Mouse (Mus musculus): ENCODE measurements at regions not wholly inside any gene's neighbourhood (a gene's known extent, or its start where the extent isn't known, plus 50 kb on each side); places are given as distances from the start of the nearest gene placed in this dataset.
A peak's percentile ranks its signal among the peaks of the same experiment; 100 is the strongest.

DNA sequence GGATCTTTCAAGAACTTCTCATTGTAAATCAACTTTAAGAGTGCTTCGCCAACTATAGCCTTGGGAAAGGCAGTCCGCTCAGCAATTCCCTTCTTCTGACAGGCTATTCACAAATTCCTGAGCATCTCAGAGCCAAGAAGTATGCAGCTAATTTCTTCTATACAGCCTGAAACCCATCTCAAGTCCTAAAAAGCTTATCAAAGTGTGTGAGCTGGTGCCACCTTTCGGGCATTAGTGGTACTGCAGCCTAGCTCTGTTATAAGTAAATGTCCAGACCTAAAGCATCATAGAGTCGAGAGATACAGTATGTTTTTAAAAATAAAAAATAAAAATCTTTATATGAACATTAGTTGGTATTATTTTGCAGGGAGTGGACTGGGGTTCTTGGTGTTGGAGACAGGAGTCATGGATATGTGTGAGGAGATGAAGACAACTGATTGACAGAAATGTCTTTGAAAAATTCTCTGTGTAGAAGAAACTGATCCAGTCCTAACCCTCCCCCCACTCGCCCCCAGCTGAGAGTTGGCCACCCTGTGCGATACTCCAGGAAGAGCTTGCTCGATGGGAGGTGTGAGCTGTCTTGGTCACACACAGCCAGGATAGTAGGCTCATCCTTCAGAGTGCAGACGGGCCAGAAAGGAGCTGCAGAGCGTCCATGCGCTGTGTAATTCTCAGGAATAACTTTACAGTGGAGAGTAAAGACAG, 56.4 kb downstream of the Bod1 start:
- in situ Hi-C loops (cut with MboI; ENCODE audit: low pct_unique_long_range_greater_than_20kb): loop anchor here (5.0 kb wide), 3 partner anchors 113 to 368 kb away; no protein-coding TSS in a partner anchor
- no peaks in the 10 kb centered on the region for H3K27me3 ChIP-seq
- ChIA-PET POLR2A (interaction anchor here (0.7 to 2.1 kb wide), 5 partner anchors 50 to 255 kb away, joined by 3 to 7 read pairs (median 3); partner anchors contain the start of gene Stc2), CTCF (interaction anchor here (0.6 to 2.5 kb wide), 29 partner anchors 9 to 635 kb away, joined by 3 to 10 read pairs (median 4); no protein-coding TSS in a partner anchor)
- DNase-seq (ENCODE audit: low read depth, low spot score) (peak; percentile 48), ATAC-seq (peak; percentile 34)
- TF ChIP-seq CTCF (IDR thresholded peaks at IDR 0.05): peak; percentile 82

DNA sequence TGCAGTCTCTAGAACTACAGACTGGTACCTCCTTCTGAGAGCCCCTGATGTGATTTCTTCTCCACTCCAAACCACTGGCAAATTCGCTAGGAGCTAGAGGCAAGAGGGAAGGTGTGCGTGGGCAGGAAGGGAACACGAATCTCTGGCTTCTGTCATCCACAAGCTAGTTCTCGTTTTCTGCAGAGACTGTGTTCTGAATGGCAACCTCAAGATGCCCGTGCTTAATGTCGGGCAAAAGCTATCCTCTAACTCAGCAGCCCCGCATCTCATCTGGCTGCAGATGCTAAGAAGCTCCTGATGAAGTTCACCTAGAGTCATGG, 57.3 kb downstream of the Bod1 start:
- DNase-seq (ENCODE audit: low read depth, low spot score) (no peak), ATAC-seq (no peak)
- POLR2A ChIA-PET: interaction anchor here (0.8 kb wide), 1 partner anchor 245 kb away, joined by 4 read pairs; the partner anchor contains the start of gene Stc2
- CTCF ChIA-PET: interaction anchor here (0.7 to 1.8 kb wide), 17 partner anchors 13 to 366 kb away, joined by 3 to 10 read pairs (median 4); no protein-coding TSS in a partner anchor
- H3K27me3 ChIP-seq: no peaks in the 10 kb centered on the region
- TF ChIP-seq CTCF (IDR thresholded peaks at IDR 0.05): no peak
- in situ Hi-C loops (cut with MboI; ENCODE audit: low pct_unique_long_range_greater_than_20kb): no loop called here

DNA sequence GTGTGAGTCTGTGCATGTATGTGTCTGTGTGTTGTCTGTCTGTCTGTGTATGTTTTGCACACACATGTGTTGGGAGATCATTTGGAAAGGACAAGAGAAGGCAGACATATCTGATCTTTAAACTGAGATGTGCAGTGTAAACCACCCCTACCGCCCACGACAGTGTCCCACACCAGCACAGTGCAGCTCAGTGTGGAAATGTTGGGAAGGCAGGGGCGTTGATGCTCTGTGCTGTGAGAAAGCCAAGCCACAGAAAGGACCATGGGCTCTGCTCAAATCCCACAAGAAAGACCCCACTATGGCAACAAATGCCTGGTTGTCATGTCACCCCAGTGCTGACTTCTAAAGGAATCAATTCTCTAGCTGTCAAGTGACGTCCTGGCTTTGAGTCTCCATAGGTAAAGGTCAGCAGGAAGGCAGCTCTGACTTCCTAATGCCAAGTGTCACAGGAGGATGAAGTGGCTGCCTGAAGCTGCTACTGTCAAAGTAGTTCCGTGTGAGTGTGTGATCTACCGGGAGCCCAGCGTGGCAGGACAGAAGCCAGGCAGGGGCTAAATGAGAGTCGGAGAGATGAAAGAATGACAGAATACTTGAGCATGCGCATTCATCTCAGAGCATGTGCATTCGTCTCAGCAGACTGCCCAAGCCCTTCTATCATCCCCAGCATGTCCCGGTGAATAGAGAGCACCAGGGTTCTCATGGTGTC, 57.8 kb downstream of the Bod1 start:
- H3K27me3 ChIP-seq: no peaks in the 10 kb centered on the region
- ChIA-PET POLR2A (no interaction called here), CTCF (interaction anchor here (1.1 to 1.8 kb wide), 10 partner anchors 13 to 366 kb away, joined by 3 to 10 read pairs (median 6); no protein-coding TSS in a partner anchor)
- in situ Hi-C loops (cut with MboI; ENCODE audit: low pct_unique_long_range_greater_than_20kb): no loop called here
- ATAC-seq (no peak), DNase-seq (ENCODE audit: low read depth, low spot score) (no peak)
- no peak for TF ChIP-seq CTCF (IDR thresholded peaks at IDR 0.05)

DNA sequence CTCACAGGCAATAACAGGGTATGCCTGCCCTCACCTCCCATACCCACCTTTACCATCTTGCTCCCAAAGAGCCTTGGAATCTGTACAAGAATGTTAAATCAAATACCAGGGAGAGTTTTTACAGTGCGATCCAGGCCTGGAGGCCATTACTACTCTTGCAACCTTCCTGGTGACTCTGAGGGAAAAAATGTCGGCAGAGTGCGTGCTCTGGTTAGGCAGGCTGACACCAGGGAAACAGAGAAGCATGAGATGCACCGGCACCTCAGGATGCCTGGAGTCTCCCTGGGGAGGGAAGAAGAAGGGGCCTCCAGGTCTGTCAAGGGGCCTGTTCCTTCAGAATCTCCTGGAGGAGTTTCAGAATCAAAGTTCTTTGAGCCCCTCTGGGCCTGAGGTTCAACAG, 63.2 kb downstream of the Bod1 start:
- in situ Hi-C loops (cut with MboI; ENCODE audit: low pct_unique_long_range_greater_than_20kb): no loop called here
- POLR2A ChIA-PET: no interaction called here
- ATAC-seq: peak; percentile 90
- H3K27me3 ChIP-seq: no peaks in the 10 kb centered on the region
- no peak for TF ChIP-seq CTCF (IDR thresholded peaks at IDR 0.05)
- peak; percentile 58 for DNase-seq (ENCODE audit: low read depth, low spot score)
- CTCF ChIA-PET: interaction anchor here (0.9 to 1.7 kb wide), 2 partner anchors 45 to 52 kb away, joined by 3 to 4 read pairs; no protein-coding TSS in a partner anchor

DNA sequence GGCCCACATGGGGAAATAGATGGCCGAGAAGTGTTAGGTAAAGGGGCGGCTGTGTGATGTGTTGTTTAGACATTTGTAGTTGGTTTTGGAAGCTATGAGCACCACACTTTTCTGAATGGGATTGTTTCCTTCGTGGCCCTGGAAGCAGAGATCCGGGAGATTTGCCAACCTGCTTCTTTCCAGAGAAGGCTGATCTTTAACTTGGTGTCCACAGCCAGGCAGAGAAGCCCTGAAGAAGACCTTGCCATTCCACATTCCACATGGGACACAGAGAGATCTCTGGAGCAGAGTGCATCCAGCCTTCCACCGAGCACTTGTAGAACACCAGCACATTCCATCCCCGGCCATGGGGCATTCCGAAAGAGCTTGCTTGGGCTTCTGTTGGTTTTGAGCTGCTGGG, 70.2 kb downstream of the Bod1 start:
- no peak for TF ChIP-seq CTCF (IDR thresholded peaks at IDR 0.05)
- ChIA-PET CTCF (interaction anchor here (0.9 kb wide), 1 partner anchor 15 kb away, joined by 3 read pairs; no protein-coding TSS in a partner anchor), POLR2A (no interaction called here)
- ATAC-seq (no peak), DNase-seq (ENCODE audit: low read depth, low spot score) (no peak)
- no peaks in the 10 kb centered on the region for H3K27me3 ChIP-seq
- in situ Hi-C loops (cut with MboI; ENCODE audit: low pct_unique_long_range_greater_than_20kb): no loop called here

DNA sequence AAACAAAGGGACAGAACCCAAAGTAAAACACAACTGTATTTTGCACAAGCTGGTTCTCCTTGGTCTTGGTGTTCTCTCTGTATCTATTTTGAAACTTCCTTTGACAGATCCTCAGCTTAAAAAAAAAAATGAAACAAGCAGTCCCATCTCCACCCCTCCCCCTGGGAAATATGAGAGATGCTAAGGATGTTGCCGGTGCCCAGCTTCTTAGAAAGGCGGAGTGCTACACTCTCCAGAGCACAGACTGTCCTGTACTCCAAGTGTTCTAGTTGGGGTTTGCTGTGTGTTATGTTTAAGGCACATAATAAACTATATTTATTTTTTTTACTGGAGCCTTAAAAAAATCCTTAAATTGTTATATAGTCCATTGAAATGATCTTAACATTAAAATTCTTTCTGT, 78.1 kb downstream of the Bod1 start:
- no peak for ATAC-seq
- in situ Hi-C loops (cut with MboI; ENCODE audit: low pct_unique_long_range_greater_than_20kb): no loop called here
- ChIA-PET CTCF (interaction anchor here (1.0 to 1.6 kb wide), 4 partner anchors 13 to 51 kb away, joined by 3 to 5 read pairs (median 3); no protein-coding TSS in a partner anchor), POLR2A (no interaction called here)
- DNase-seq (ENCODE audit: low read depth, low spot score): no peak
- H3K27me3 ChIP-seq: no peaks in the 10 kb centered on the region
- TF ChIP-seq CTCF (IDR thresholded peaks at IDR 0.05): no peak

DNA sequence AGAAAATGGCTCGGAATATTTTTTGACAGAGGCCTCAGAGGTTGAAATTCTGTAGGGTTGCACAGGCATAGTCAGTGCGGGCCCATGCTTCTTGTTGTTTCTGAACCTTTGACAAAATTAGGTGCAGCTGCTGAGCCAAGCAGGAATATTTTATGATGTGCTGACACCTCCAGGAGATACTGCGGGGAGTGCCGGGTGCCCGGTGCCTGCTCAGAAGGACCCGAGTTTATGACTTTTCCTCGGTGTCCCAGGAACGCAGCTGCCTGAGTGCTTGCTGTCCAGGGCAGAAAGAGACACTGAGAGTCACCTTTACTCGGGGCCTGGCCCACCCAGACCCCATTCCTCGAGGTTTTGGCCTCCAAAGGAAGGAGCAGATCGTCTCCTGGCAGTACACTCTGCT, 79.6 kb downstream of the Bod1 start:
- ChIA-PET POLR2A (no interaction called here), CTCF (interaction anchor here (1.4 kb wide), 1 partner anchor 36 kb away, joined by 4 read pairs; no protein-coding TSS in a partner anchor)
- no peaks in the 10 kb centered on the region for H3K27me3 ChIP-seq
- ATAC-seq (no peak), DNase-seq (ENCODE audit: low read depth, low spot score) (no peak)
- in situ Hi-C loops (cut with MboI; ENCODE audit: low pct_unique_long_range_greater_than_20kb): no loop called here
- TF ChIP-seq CTCF (IDR thresholded peaks at IDR 0.05): no peak

DNA sequence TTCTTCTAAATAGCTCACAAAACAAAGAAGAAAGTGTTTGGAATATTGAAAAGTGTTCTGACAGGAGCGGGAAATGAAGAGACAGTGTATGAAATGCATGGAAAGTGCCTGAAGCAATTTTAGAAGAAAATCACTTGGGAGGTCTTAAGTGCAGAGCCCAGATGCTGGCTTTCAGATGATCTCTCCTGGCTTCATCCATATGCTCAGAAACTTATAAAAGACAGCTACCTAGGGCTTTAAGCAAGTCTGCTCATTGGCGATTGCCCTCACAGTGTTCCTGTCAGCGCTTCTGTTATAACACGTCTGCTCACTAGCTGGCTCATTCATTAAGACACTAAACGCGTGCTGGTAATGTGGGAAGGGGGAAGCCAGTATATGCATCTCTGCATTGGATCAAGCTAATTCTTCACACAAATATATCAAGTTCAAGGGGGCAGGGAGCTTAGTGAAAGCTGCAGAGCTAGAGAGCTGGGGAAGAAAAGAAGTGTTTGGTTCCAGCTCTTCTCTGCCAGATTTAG, 80.6 kb downstream of the Bod1 start:
- H3K27me3 ChIP-seq: no peaks in the 10 kb centered on the region
- TF ChIP-seq CTCF (IDR thresholded peaks at IDR 0.05): no peak
- POLR2A ChIA-PET: interaction anchor here (0.6 kb wide), 1 partner anchor 10 kb away, joined by 8 read pairs; no protein-coding TSS in a partner anchor

DNA sequence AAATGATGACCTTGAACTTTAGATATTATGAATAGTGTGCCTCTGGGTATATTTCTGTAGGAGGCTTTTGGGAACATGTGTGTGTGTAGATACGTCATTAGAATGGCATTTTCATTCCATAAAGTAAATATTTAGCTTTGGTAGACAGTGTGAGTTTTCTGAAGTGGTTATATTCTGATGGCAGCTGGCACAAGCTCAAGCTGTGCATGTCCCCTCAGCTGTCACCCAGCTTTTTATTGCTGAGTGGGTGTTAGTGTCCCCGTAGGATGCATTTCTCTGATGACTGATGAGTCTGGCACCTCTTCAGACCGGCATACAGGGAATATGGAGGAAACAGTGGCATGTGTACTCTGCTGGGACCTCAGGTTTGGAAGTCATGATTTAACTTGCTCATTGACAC, 96.7 kb downstream of the Bod1 start:
- ChIA-PET POLR2A (no interaction called here), CTCF (no interaction called here)
- H3K27me3 ChIP-seq: no peaks in the 10 kb centered on the region
- DNase-seq (ENCODE audit: low read depth, low spot score) (no peak), ATAC-seq (no peak)
- in situ Hi-C loops (cut with MboI; ENCODE audit: low pct_unique_long_range_greater_than_20kb): no loop called here
- TF ChIP-seq CTCF (IDR thresholded peaks at IDR 0.05): no peak

More for the DNA sequence above, 80.6 kb downstream of the Bod1 start:
- DNase-seq (ENCODE audit: low read depth, low spot score): no peak
- in situ Hi-C loops (cut with MboI; ENCODE audit: low pct_unique_long_range_greater_than_20kb): no loop called here
- no peak for ATAC-seq
- CTCF ChIA-PET: interaction anchor here (1.1 kb wide), 1 partner anchor 9 kb away, joined by 3 read pairs; no protein-coding TSS in a partner anchor

DNA sequence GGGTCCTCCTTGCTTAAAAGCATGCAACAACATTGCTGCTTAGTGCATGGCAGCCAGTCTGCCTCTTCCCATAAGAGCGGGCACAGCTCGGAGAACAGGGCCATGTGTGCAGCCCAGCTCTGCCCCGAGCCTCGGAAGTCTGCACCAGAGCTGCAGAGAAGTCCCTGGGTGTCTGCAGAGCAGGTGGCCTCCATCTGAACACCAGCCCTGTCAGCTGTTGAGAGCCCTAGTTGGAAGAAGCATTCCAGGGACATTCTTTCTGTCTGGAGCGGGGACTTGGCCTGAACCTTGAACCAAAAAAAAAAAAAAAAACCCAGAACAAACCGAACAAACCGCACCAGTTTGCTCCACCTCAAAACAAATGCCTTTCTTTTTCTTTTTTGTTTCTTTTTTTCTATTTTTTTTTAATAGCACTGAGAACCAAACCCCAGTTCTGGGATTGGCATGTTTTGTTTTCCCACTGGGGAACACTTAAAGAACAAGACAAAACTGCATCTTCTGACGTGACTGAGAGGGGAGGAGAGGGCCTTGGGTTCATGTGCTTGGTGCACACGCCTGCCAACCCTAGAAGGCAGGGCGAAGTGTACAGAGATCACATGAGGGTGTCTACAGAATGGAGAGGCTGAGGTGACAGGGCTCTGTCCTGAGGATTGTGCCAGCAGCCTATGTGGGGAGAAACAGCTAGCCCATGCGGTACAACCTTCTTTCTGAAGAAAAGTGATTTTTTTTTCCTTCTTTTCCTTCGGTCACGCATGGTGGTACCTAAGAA, 106.8 kb downstream of the Bod1 start:
- H3K27me3 ChIP-seq: no peaks in the 10 kb centered on the region
- in situ Hi-C loops (cut with MboI; ENCODE audit: low pct_unique_long_range_greater_than_20kb): no loop called here
- ChIA-PET CTCF (interaction anchor here (0.8 to 1.5 kb wide), 2 partner anchors 10 to 12 kb away, joined by 3 read pairs; no protein-coding TSS in a partner anchor), POLR2A (interaction anchor here (0.8 to 2.1 kb wide), 4 partner anchors 9 to 196 kb away, joined by 3 to 7 read pairs (median 5); no protein-coding TSS in a partner anchor)
- DNase-seq (ENCODE audit: low read depth, low spot score) (no peak), ATAC-seq (peak; percentile 36)
- TF ChIP-seq CTCF (IDR thresholded peaks at IDR 0.05): no peak

All from Patski (cell line).